Mouse (Mus musculus) E14TG2a.4 (cell line): ENCODE measurements at regions not wholly inside any gene's neighbourhood (a gene's known extent, or its start where the extent isn't known, plus 50 kb on each side); places are given as distances from the start of the nearest gene placed in this dataset.

Experiments
- CTCF ChIP-seq: conservative IDR thresholded peaks from 2 replicates; pipeline ENCODE4 v1.5.1; 2014; ENCODE audit warnings: low read length
- NANOG ChIP-seq: IDR thresholded peaks from 2 replicates; pipeline ENCODE4 v1.6.1; 2014; ENCODE audit warnings: borderline replicate concordance, low read length, mixed read lengths
- POU5F1 ChIP-seq: IDR thresholded peaks from 2 replicates; pipeline ENCODE4 v1.6.1; 2014; ENCODE audit warnings: low read length, borderline replicate concordance

DNA sequence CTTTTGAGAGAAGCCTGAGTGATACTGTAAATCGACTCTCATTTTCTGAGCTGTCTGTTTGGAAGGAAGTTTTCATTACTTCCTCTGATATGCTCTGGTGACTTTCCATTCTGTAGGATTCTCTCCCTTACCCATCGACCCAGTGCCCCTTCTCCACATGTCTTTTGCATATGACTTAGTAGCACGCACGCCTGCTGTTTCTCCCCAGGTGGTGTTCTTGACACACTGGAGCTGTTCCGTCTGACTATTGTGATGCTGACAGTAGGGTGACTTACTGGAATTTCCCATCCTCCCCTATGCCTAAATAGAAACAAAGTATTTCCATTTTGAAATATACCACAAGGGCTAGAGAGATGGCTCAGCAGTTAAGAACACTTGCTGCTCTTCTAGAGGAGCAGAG is 125.0 kb upstream of the Dpp6 start:
- no peak for TF ChIP-seq CTCF
- TF ChIP-seq NANOG, result 0 out of 2 replicates have a peak, but pooled peaks have one; percentile 49
- peak; percentile 35; the same call in 1 of the 2 replicates for TF ChIP-seq POU5F1
